Mouse (Mus musculus) hindbrain, embryonic 14.5 days (tissue): ENCODE data around the gene Smim8. TPM values are rescaled to one million over a fixed set of nuclear protein-coding genes. Genes with fewer than 3 reads are reported as not detected.
A peak's percentile ranks its signal among the peaks of the same experiment; 100 is the strongest.
"Not testable (repeated sequence)": the region's sequence is repeated elsewhere in the genome, so short reads cannot be mapped to it uniquely, and the experiment has no call there.

Source experiments
- ATAC-seq: fragments of 200-750 bp; cut with Nextera tagmentation; 2 replicates; pipeline ENCODE4 v1.8.0; 2017; ENCODE audit warnings: moderate number of reproducible peaks, mild to moderate bottlenecking, moderate TSS enrichment, moderate library complexity; ENCODE audit not compliant: low FRiP score
- DNase-seq: peaks from one replicate; pipeline ENCODE4 v3.0.0-alpha.2; 2015; ENCODE audit warnings: low spot score
- H3K27ac ChIP-seq: fragments of 300-500 bp; sonication (generic); 2 replicates; pipeline ENCODE4 v1.5.1; 2014; ENCODE audit warnings: mild to moderate bottlenecking, moderate library complexity
- H3K27me3 ChIP-seq: fragments of 300-500 bp; sonication (generic); 2 replicates; pipeline ENCODE4 v1.6.1; 2014; ENCODE audit warnings: mild to moderate bottlenecking, low read length, mixed read lengths; ENCODE audit not compliant: control insufficient read depth, insufficient read depth
- H3K36me3 ChIP-seq: fragments of 300-500 bp; sonication (generic); replicated peaks from 2 replicates; pipeline ENCODE4 v1.6.1; 2014; ENCODE audit not compliant: control insufficient read depth, insufficient read depth
- H3K4me1 ChIP-seq: fragments of 300-500 bp; sonication (generic); replicated peaks from 2 replicates; pipeline ENCODE4 v1.6.1; 2014; ENCODE audit warnings: antibody characterized with exemption, low read length, mixed read lengths; ENCODE audit not compliant: control insufficient read depth, insufficient read depth
- H3K4me2 ChIP-seq: fragments of 300-500 bp; sonication (generic); replicated peaks from 2 replicates; pipeline ENCODE4 v1.6.1; 2014; ENCODE audit warnings: mild to moderate bottlenecking, moderate library complexity
- H3K4me3 ChIP-seq: fragments of 300-500 bp; sonication (generic); replicated peaks from 2 replicates; pipeline ENCODE4 v1.5.1; 2014; ENCODE audit warnings: mild to moderate bottlenecking, low read length
- H3K9ac ChIP-seq: fragments of 300-500 bp; sonication (generic); 2 replicates; pipeline ENCODE4 v1.6.1; 2014
- H3K9me3 ChIP-seq: fragments of 300-500 bp; sonication (generic); 2 replicates; pipeline ENCODE4 v1.6.1; 2016; ENCODE audit warnings: low read length; ENCODE audit not compliant: control insufficient read depth
- WGBS: fragments of 180-500 bp; shearing (Covaris S2); extraction: QIAGEN DNeasy Blood & Tissue Kit; methylation state at CpG from one replicate; pipeline ENCODE4 v1.1.7; 2014; 5-methylcytosine and 5-hydroxymethylcytosine counted together
- polyA plus RNA-seq: library from polyadenylated mRNA; unstranded; fragments of >200 nt; fragmentation: Nextera tagmentation; extraction: Ambion mirVana; gene quantifications from 2 replicates; pipeline ENCODE4 v1.2.1, GENCODE M21; 2014

Smim8 gene
- polyA plus RNA-seq, 1 experiment from 2014 or later: 53.5 TPM

DNA sequence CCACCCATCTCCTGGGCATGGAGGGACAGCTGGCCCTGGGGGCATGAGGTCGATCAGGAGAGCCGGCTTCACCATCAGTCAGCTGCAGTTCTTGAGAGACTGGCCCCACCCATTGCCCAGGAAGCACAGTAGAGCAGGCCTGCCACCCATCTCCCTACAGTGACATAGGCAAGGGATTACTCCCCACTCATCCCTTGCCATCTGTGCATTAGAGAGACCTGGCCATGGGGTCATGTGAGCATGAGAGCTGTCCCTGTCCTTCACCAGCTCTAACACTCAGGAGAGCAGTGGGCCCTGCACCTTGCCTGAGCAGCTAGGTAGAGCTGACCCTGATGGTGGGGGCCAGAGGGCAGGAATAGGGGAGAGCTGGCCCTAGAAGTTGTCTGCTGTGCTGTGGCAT, 7.4 kb upstream of the Smim8 start:
- 71% methylated on average over 2 of the region's 2 CpGs for WGBS
- ATAC-seq (peak; percentile 27; the same call in 1 of the 2 replicates), DNase-seq (no peak)
- Histone ChIP-seq H3K9ac (no peak overlapping the region), H3K4me1 (no peaks in the 10 kb centered on the region), H3K36me3 (no peaks in the 10 kb centered on the region), H3K9me3 (no peaks in the 10 kb centered on the region), H3K27me3 (no peaks in the 10 kb centered on the region), H3K27ac (no peak overlapping the region), H3K4me2 (no peak overlapping the region), H3K4me3 (no peak overlapping the region)

DNA sequence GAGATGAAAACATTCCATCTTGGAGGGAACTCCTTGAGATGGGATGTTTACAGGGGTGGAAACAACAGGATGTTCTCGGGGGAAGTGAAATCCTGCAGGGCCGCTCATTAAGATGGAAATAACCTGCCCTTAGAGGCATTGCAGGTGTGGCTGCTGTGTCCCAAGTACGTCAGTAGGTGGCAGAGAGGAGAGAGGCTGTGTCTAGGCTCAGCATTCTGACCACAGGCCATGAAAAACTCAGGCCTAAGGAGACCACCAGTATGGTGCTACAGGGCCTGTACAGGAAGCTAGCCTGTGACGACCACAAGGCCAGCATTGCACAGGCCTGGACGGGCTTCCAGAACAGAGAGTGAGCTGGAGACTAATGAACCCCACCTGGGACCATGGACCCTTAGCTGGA, 6.6 kb upstream of the Smim8 start:
- H3K4me1 ChIP-seq: no peaks in the 10 kb centered on the region
- H3K36me3 ChIP-seq: no peaks in the 10 kb centered on the region
- DNase-seq: no peak
- WGBS: 56% methylated on average over 5 of the region's 5 CpGs
- ATAC-seq: peak; percentile 24; the same call in 1 of the 2 replicates
- no peak overlapping the region for H3K4me3 ChIP-seq
- no peaks in the 10 kb centered on the region for H3K9me3 ChIP-seq
- no peak overlapping the region for H3K27ac ChIP-seq
- H3K27me3 ChIP-seq: no peaks in the 10 kb centered on the region
- no peak overlapping the region for H3K4me2 ChIP-seq
- no peak overlapping the region for H3K9ac ChIP-seq

DNA sequence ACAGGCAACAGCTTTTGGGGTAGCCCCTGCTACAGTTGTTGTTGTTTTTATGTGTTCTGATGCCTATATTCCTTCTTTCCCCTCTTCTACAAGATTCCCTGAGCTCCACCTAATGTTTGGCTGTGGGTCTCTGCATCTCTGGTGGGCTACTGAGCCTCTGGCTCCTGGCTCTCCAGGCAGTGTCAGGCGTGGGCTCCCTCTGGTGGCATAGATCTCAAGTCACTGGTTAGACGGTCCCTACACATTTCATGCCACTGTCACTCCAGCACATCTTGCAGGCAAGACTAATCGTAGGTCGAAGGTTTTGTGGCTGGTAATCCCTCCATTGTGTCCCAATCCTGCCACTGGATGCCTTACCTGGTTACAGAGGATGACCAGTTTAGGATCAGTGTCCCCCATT, 4.5 kb upstream of the Smim8 start:
- no peak overlapping the region for H3K9ac ChIP-seq
- ATAC-seq: no peak
- H3K36me3 ChIP-seq: no peaks in the 10 kb centered on the region
- H3K4me2 ChIP-seq: no peak overlapping the region
- no peak overlapping the region for H3K27ac ChIP-seq
- no peaks in the 10 kb centered on the region for H3K27me3 ChIP-seq
- DNase-seq: no peak
- H3K9me3 ChIP-seq: no peaks in the 10 kb centered on the region
- WGBS: 36% methylated on average over 4 of the region's 4 CpGs
- no peak overlapping the region for H3K4me3 ChIP-seq
- H3K4me1 ChIP-seq: no peaks in the 10 kb centered on the region

DNA sequence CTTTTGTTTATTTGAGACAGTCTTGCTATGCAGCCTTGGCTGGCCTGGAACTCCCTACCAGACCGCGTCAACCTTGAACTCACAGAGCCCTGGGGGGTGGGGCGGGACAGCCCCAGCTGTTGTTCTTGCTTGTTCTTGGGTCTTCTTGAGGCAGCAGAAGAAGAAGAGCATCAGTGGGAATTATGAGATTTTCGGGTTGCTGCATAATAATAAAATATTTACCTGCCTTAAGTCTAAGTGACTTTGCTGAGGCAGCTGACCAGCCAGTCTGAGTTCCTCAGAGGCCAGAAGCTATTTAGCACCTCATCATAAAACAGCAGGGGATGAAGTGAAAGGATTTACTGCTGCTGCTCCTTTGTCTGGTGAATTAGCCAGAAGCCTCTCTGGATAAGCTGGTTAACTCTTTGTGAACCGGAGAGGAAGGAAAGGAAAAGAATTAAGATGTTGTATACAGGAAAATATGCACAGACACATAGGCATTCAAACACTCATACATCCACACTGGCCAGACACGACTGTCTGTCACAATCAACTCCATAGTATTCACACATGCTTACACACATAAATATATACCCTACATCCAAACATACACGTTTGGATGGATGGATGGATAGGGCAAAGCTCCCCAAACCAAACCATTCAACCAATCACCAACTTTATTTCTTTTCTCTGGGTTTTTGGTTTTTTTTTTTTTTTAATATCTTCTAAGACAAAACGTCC, 6.4 kb downstream of the Smim8 start:
- DNase-seq: no peak
- Histone ChIP-seq H3K4me1 (no peaks in the 10 kb centered on the region), H3K36me3 (no peaks in the 10 kb centered on the region; the same call in 1 of the 2 replicates), H3K4me2 (no peak overlapping the region), H3K27me3 (no peaks in the 10 kb centered on the region), H3K27ac (no peak overlapping the region), H3K4me3 (no peak overlapping the region), H3K9me3 (no peaks in the 10 kb centered on the region), H3K9ac (no peak overlapping the region; the same call in 1 of the 2 replicates)
- WGBS: 11% methylated on average over 8 of the region's 8 CpGs
- no peak for ATAC-seq

DNA sequence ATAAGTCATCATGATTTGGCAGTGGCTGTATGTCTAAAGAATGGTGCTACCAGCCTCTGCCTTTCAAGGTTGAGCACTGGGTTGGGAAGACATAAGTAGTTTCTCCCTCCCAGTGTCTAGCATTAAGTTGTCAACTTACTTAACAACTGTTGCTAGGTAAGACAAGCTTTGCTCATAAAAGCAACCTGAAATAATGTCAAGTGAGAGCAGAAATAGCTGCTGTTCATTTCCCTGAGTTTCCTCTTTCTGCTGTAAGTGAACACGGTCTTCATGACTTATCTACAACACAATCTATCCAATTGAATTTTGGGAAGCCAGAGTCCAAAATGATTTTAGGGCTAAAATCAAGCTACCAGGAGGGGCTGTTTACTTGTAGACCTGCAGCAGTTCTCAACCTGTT, 22.1 kb downstream of the Smim8 start, which contains the start of gene Gm136:
Gene Gm136, minus strand, starts transcription at position 101 of the 400 bp plus-strand sequence.
- Histone ChIP-seq H3K9ac (no peak within 1 kb of the TSS), H3K4me2 (no peak within 1 kb of the TSS), H3K4me3 (no peak within 1 kb of the TSS), H3K27me3 (no peaks in the 10 kb centered on the region), H3K27ac (no peak within 1 kb of the TSS), H3K36me3 (no peaks in the 10 kb centered on the region), H3K9me3 (no peaks in the 10 kb centered on the region), H3K4me1 (no peaks in the 10 kb centered on the region)
- 92% methylated on average over 1 of the region's 1 CpGs for WGBS
- DNase-seq (no peak), ATAC-seq (no peak)

DNA sequence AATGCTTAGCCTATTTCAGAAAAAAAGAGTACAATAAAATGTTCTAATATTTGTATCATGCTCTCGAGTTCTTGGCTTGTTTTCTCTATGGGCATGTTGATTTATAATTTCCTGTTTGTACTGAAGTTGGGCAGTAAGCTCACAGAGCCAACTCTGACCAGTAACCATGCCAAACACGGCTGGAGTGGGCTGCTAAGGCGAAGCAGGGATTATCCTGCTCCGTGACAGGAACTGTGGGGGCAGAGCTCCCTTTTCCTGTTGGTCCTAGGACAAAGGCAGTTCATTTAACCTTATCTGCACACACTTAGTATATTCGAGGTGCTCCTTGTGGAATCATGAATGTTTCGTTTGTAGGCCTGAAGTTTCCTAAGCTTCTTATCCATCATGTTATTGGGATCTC, 29.0 kb downstream of the Smim8 start:
- DNase-seq: no peak
- H3K4me3 ChIP-seq: no peak overlapping the region

DNA sequence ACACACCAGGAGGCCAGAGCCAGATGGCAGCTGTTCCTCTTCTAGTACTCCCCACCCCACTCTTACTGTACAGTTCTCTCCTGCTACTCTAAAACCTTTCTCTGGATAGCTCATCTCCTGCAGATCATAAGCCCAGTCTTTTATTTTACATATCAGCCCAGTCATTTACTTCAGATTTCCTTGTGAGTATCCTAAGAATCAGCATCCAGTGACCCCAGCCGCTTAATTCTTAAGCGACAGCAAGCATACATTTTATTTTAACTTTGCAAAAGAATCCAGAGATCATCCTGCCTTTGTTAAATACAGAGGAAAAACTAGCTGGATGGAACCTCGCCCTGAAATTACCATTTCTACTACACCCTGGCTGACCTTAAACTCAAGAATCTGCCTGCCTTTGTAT, 43.8 kb downstream of the Smim8 start:
- DNase-seq (no peak), ATAC-seq (no peak)
- H3K27ac ChIP-seq: no peak overlapping the region
- no peak overlapping the region for H3K4me3 ChIP-seq
- peaks cover 6% of the 10 kb centered on the region; the same call in 1 of the 2 replicates for H3K4me1 ChIP-seq
- H3K36me3 ChIP-seq: no peaks in the 10 kb centered on the region
- H3K27me3 ChIP-seq: peaks cover 13% of the 10 kb centered on the region
- WGBS: 74% methylated on average over 3 of the region's 3 CpGs
- no peak overlapping the region for H3K4me2 ChIP-seq
- H3K9me3 ChIP-seq: no peaks in the 10 kb centered on the region
- H3K9ac ChIP-seq: no peak overlapping the region

More for the DNA sequence above, 29.0 kb downstream of the Smim8 start:
- H3K9me3 ChIP-seq: no peaks in the 10 kb centered on the region
- H3K4me1 ChIP-seq: no peaks in the 10 kb centered on the region
- no peak overlapping the region for H3K4me2 ChIP-seq
- no peak for ATAC-seq
- H3K27ac ChIP-seq: no peak overlapping the region
- no peaks in the 10 kb centered on the region for H3K27me3 ChIP-seq
- 68% methylated on average over 6 of the region's 6 CpGs for WGBS
- H3K9ac ChIP-seq: no peak overlapping the region
- no peaks in the 10 kb centered on the region for H3K36me3 ChIP-seq

DNA sequence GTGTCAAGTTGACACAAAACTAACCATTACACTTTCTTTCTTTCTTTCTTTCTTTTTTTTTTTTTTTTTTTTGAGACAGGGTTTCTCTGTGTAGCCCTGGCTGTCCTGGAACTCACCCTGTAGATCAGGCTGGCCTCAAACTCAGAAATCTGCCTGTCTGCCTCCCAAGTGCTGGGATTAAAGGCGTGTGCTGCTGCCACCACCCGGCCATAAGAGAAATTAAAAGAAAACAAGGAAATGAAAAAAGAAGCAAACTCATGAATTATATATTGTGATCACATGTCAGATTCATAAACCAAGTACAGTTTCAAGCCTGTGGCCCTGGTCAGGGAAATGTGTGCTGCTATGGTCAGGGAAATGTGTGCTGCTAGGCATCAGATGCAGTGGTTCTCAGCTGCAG, 44.8 kb downstream of the Smim8 start:
- not testable (repeated sequence) for H3K4me3 ChIP-seq, H3K27ac ChIP-seq, H3K9me3 ChIP-seq, H3K36me3 ChIP-seq, H3K4me1 ChIP-seq, H3K9ac ChIP-seq, DNase-seq, ATAC-seq, H3K4me2 ChIP-seq
- peaks cover 14% of the 10 kb centered on the region for H3K27me3 ChIP-seq
- 30% methylated on average over 2 of the region's 2 CpGs for WGBS

DNA sequence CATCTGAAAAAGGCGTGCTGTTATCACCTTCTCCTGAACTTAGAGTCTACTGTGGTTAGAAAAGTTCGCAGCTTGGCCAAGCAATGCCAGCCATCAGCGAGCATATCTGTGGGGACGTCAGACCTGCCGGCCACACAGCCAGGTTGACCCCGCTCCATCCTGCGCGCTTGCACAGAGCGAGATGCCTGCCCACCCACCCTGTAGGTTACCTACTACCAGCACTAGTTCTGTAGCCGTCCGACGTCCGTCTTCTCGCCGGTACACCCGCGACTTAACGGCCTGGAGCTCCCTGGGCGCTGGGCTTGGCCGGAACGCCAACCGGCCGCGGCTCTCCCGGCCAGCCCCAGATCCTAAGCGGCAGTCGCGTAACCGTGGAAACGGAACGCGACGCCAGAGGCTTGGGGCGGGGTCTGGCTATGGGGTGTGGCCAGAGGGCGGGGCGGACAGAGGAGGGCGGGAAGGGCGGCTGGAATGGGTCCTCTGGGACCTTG, 48.3 kb downstream of the Smim8 start, which contains the start of gene Cfap206:
Gene Cfap206, minus strand, starts transcription at position 356 of the 491 bp plus-strand sequence.
- peak within 1 kb of the TSS; percentile 50 for H3K4me3 ChIP-seq
- H3K4me2 ChIP-seq: peak within 1 kb of the TSS; percentile 88
- peak within 1 kb of the TSS; percentile 58 for H3K9ac ChIP-seq
- peaks cover 14% of the 10 kb centered on the region for H3K27me3 ChIP-seq
- no peaks in the 10 kb centered on the region for H3K9me3 ChIP-seq
- H3K36me3 ChIP-seq: no peaks in the 10 kb centered on the region
- peak; percentile 70 for DNase-seq
- under 1% methylated on average over 38 of the region's 38 CpGs for WGBS
- H3K4me1 ChIP-seq: peaks cover 6% of the 10 kb centered on the region; the same call in 1 of the 2 replicates
- ATAC-seq: peak; percentile 91
- H3K27ac ChIP-seq: no peak within 1 kb of the TSS
